ENCODE assay signal across 17 mouse cellular contexts in genomic region chr12:111409583-111409982, GRCm38 (mm10). TPM values are rescaled to one million over a fixed set of nuclear protein-coding genes. Genes with fewer than 3 reads are reported as not detected.
A peak's percentile ranks its signal among the peaks of the same experiment; 100 is the strongest.
DNase-seq lines count a peak whose midpoint lies in the region; ATAC-seq and TF ChIP-seq lines count a peak whose summit lies in the region.
"Had no signal": no experiment of that assay in that cellular context is flagged by ENCODE, and none has a peak within 500 bp of the region (broad histone marks: within the 10 kb centered on the region; RNA-seq: fewer than 3 reads in every experiment).

No protein-coding gene starts in this region.

- no peak overlapping the region; the same call in 1 of the 2 replicates for H3K4me3 ChIP-seq in midbrain, embryonic 10.5 days
- no peak overlapping the region for H3K4me3 ChIP-seq in midbrain, embryonic 11.5 days (ENCODE audit: low read depth, low read length)
- H3K4me3 ChIP-seq in forebrain, embryonic 14.5 days (ENCODE audit: low read depth, low read length), result no peak overlapping the region
- no peak overlapping the region for H3K4me3 ChIP-seq in midbrain, postnatal 0 days (ENCODE audit: low read depth, low read length)
- H3K4me3 ChIP-seq in heart, embryonic 12.5 days, result no peak overlapping the region
- H3K4me3 ChIP-seq: heart, embryonic 10.5 days; limb, embryonic 13.5 days had no signal

- 0 out of 2 replicates have a peak, but pooled peaks have one; percentile 16 for TF ChIP-seq CTCF in midbrain, postnatal 0 days (IDR thresholded peaks at IDR 0.05)

- WGBS in midbrain, embryonic 10.5 days, result 16% methylated on average over 5 of the region's 5 CpGs
- 10% methylated on average over 5 of the region's 5 CpGs for WGBS in midbrain, embryonic 11.5 days
- WGBS in forebrain, embryonic 14.5 days, result 6% methylated on average over 5 of the region's 5 CpGs
- WGBS in midbrain, postnatal 0 days, result 7% methylated on average over 5 of the region's 5 CpGs
- 45% methylated on average over 5 of the region's 5 CpGs for whole genome bisulfite sequencing in heart, embryonic 12.5 days

- H3K9ac ChIP-seq in midbrain, embryonic 11.5 days (ENCODE audit: low read length), result no peak overlapping the region
- no peak overlapping the region for H3K9ac ChIP-seq in forebrain, embryonic 14.5 days (ENCODE audit: low read length)
- H3K9ac ChIP-seq in midbrain, postnatal 0 days (replicated peaks; ENCODE audit: low read length, poor library complexity, severe bottlenecking), result no peak overlapping the region
- no peak overlapping the region for H3K9ac ChIP-seq in heart, embryonic 12.5 days
- H3K9ac ChIP-seq: limb, embryonic 13.5 days had no signal

- 0 out of 2 replicates have a peak overlapping the region, but pooled peaks have one; percentile 9 for H3K27ac ChIP-seq in midbrain, embryonic 10.5 days (replicated peaks)
- no peak overlapping the region for H3K27ac ChIP-seq in midbrain, embryonic 11.5 days (ENCODE audit: low read depth, low read length)
- H3K27ac ChIP-seq in forebrain, embryonic 14.5 days (ENCODE audit: low read depth, low read length), result no peak overlapping the region
- H3K27ac ChIP-seq in midbrain, postnatal 0 days (ENCODE audit: low read depth, low read length), result peak overlapping the region; percentile 39; the same call in 1 of the 2 replicates
- H3K27ac ChIP-seq in heart, embryonic 12.5 days (ENCODE audit: poor library complexity, severe bottlenecking), result no peak overlapping the region
- H3K27ac ChIP-seq: heart, embryonic 10.5 days; limb, embryonic 13.5 days had no signal

- peak; percentile 26 to 28 for DNase-seq in cerebellum, adult 18-20 months
- DNase-seq in cerebellum, adult 8-10 months, result no peak
- no peak for DNase-seq in midbrain, embryonic 10.5 days (ENCODE audit: low spot score)
- no peak for DNase-seq in midbrain, embryonic 11.5 days (ENCODE audit: low spot score, missing footprints)
- DNase-seq in forebrain, embryonic 14.5 days (ENCODE audit: low spot score), result peak; percentile 72
- DNase-seq in midbrain, postnatal 0 days (ENCODE audit: low spot score), result peak; percentile 81
- no peak for DNase-seq in urinary bladder, adult 18-20 months (ENCODE audit: low spot score in 2 of 2)
- DNase-seq: adrenal gland, postnatal 10 days; gastrocnemius, postnatal 14 days; kidney, adult 8-10 months; lung, postnatal 4 days had no signal

- H3K36me3 ChIP-seq in midbrain, embryonic 10.5 days, result no peaks in the 10 kb centered on the region
- H3K36me3 ChIP-seq in midbrain, embryonic 11.5 days (ENCODE audit: control insufficient read depth, insufficient read depth, low read length), result no peaks in the 10 kb centered on the region
- H3K36me3 ChIP-seq in forebrain, embryonic 14.5 days (ENCODE audit: control insufficient read depth, insufficient read depth, low read length), result no peaks in the 10 kb centered on the region
- H3K36me3 ChIP-seq in midbrain, postnatal 0 days (ENCODE audit: insufficient read depth, low read length), result no peaks in the 10 kb centered on the region
- no peaks in the 10 kb centered on the region for H3K36me3 ChIP-seq in heart, embryonic 12.5 days
- H3K36me3 ChIP-seq: heart, embryonic 10.5 days; limb, embryonic 13.5 days had no signal

- H3K4me1 ChIP-seq in midbrain, embryonic 10.5 days, result peaks cover 38% of the 10 kb centered on the region
- no peaks in the 10 kb centered on the region; the same call in 1 of the 2 replicates for H3K4me1 ChIP-seq in midbrain, embryonic 11.5 days (ENCODE audit: control insufficient read depth, insufficient read depth, low read length)
- H3K4me1 ChIP-seq in forebrain, embryonic 14.5 days (ENCODE audit: control insufficient read depth, insufficient read depth, low read length), result peaks cover 14% of the 10 kb centered on the region; the same call in 1 of the 2 replicates
- H3K4me1 ChIP-seq in midbrain, postnatal 0 days (ENCODE audit: insufficient read depth, low read length), result peaks cover 21% of the 10 kb centered on the region; the same call in 1 of the 2 replicates
- peaks cover 37% of the 10 kb centered on the region for H3K4me1 ChIP-seq in heart, embryonic 12.5 days (replicated peaks)

- ATAC-seq in midbrain, embryonic 11.5 days (ENCODE audit: low FRiP score), result no peak
- peak; percentile 22; the same call in 1 of the 2 replicates for ATAC-seq in forebrain, embryonic 14.5 days
- 0 out of 2 replicates have a peak, but pooled peaks have one; percentile 24 for ATAC-seq in midbrain, postnatal 0 days (ENCODE audit: low FRiP score)
- ATAC-seq in heart, embryonic 12.5 days (ENCODE audit: insufficient number of reproducible peaks, low FRiP score), result no peak

- no peaks in the 10 kb centered on the region for H3K9me3 ChIP-seq in midbrain, embryonic 10.5 days (replicated peaks)
- no peaks in the 10 kb centered on the region for H3K9me3 ChIP-seq in midbrain, embryonic 11.5 days (ENCODE audit: control insufficient read depth, low read length)
- no peaks in the 10 kb centered on the region for H3K9me3 ChIP-seq in forebrain, embryonic 14.5 days (replicated peaks; ENCODE audit: control insufficient read depth, low read length)
- H3K9me3 ChIP-seq in midbrain, postnatal 0 days (ENCODE audit: low read length), result no peaks in the 10 kb centered on the region
- no peaks in the 10 kb centered on the region for H3K9me3 ChIP-seq in heart, embryonic 12.5 days (replicated peaks)
- H3K9me3 ChIP-seq: heart, embryonic 10.5 days; limb, embryonic 13.5 days had no signal

- H3K27me3 ChIP-seq in midbrain, embryonic 10.5 days (ENCODE audit: low read depth, poor library complexity, severe bottlenecking), result peaks cover 78% of the 10 kb centered on the region
- peaks cover 21% of the 10 kb centered on the region for H3K27me3 ChIP-seq in midbrain, embryonic 11.5 days (ENCODE audit: control insufficient read depth, insufficient read depth, low read length)
- H3K27me3 ChIP-seq in forebrain, embryonic 14.5 days (replicated peaks; ENCODE audit: control insufficient read depth, insufficient read depth, low read length), result peaks cover 15% of the 10 kb centered on the region; the same call in 1 of the 2 replicates
- H3K27me3 ChIP-seq in midbrain, postnatal 0 days (ENCODE audit: insufficient read depth, low read length), result 0 out of 2 replicates have a peak, but pooled peaks cover 9% of the 10 kb centered on the region
- peaks cover 58% of the 10 kb centered on the region for H3K27me3 ChIP-seq in heart, embryonic 12.5 days (replicated peaks)

- H3K4me2 ChIP-seq in midbrain, embryonic 11.5 days, result no peak overlapping the region
- no peak overlapping the region for H3K4me2 ChIP-seq in forebrain, embryonic 14.5 days (ENCODE audit: low read length)
- no peak overlapping the region for H3K4me2 ChIP-seq in midbrain, postnatal 0 days (ENCODE audit: low read depth, low read length, poor library complexity, severe bottlenecking)
- H3K4me2 ChIP-seq in heart, embryonic 12.5 days, result no peak overlapping the region
- H3K4me2 ChIP-seq: limb, embryonic 13.5 days had no signal

RNA-seq across cellular contexts. Expression of gene Lbhd2, which starts 3.0 kb away (rescaled TPM):
- not detected in 2 replicates for polyA plus RNA-seq in midbrain, embryonic 10.5 days (2016; fragmentation: Nextera tagmentation; extraction: Ambion mirVana)
- polyA plus RNA-seq in midbrain, embryonic 11.5 days (2014; fragmentation: Nextera tagmentation; extraction: Ambion mirVana), result not detected in 2 replicates
- 2.4 and 2.8 TPM in 2 replicates for polyA plus RNA-seq in forebrain, embryonic 14.5 days (2014; fragmentation: Nextera tagmentation; extraction: Ambion mirVana)
- 4.4 and 6.4 TPM in 2 replicates for total RNA-seq in midbrain, postnatal 0 days (2014; rRNA removed)
- 18.2 and 19.9 TPM in 2 replicates for polyA plus RNA-seq in midbrain, postnatal 0 days (2015; fragmentation: Nextera tagmentation; extraction: Ambion mirVana)
- 0.31 TPM in 1 of 2 replicates, not detected in the other for polyA plus RNA-seq in heart, embryonic 12.5 days (2016; fragmentation: Nextera tagmentation; extraction: Ambion mirVana)
- total RNA-seq: gastrocnemius, postnatal 14 days; hematopoietic stem cell, adult 5-6 weeks had no signal
- polyA plus RNA-seq: embryonic facial prominence, embryonic 11.5 days; liver, embryonic 16.5 days had no signal

RNA-seq across cellular contexts. Expression of gene Exoc3l4, which starts 7.2 kb away (rescaled TPM):
- 3.7 and 4.3 TPM in 2 replicates for polyA plus RNA-seq in midbrain, embryonic 10.5 days (2016; fragmentation: Nextera tagmentation; extraction: Ambion mirVana)
- polyA plus RNA-seq in midbrain, embryonic 11.5 days (2014; fragmentation: Nextera tagmentation; extraction: Ambion mirVana), result 2.3 and 2.9 TPM in 2 replicates
- polyA plus RNA-seq in forebrain, embryonic 14.5 days (2014; fragmentation: Nextera tagmentation; extraction: Ambion mirVana), result 2.2 and 2.7 TPM in 2 replicates
- 2.4 and 3.3 TPM in 2 replicates for total RNA-seq in midbrain, postnatal 0 days (2014; rRNA removed)
- 1.7 and 2.8 TPM in 2 replicates for polyA plus RNA-seq in midbrain, postnatal 0 days (2015; fragmentation: Nextera tagmentation; extraction: Ambion mirVana)
- polyA plus RNA-seq in heart, embryonic 12.5 days (2016; fragmentation: Nextera tagmentation; extraction: Ambion mirVana), result 8.5 and 10.1 TPM in 2 replicates

RNA-seq across cellular contexts. Expression of gene Cdc42bpb, which starts 32.1 kb away (rescaled TPM):
- 31.4 and 32.0 TPM in 2 replicates for polyA plus RNA-seq in midbrain, embryonic 10.5 days (2016; fragmentation: Nextera tagmentation; extraction: Ambion mirVana)
- polyA plus RNA-seq in midbrain, embryonic 11.5 days (2014; fragmentation: Nextera tagmentation; extraction: Ambion mirVana), result 28.1 and 28.2 TPM in 2 replicates
- 28.8 and 34.6 TPM in 2 replicates for polyA plus RNA-seq in forebrain, embryonic 14.5 days (2014; fragmentation: Nextera tagmentation; extraction: Ambion mirVana)
- total RNA-seq in midbrain, postnatal 0 days (2014; rRNA removed), result 190 and 259 TPM in 2 replicates
- 35.4 and 36.4 TPM in 2 replicates for polyA plus RNA-seq in midbrain, postnatal 0 days (2015; fragmentation: Nextera tagmentation; extraction: Ambion mirVana)
- polyA plus RNA-seq in heart, embryonic 12.5 days (2016; fragmentation: Nextera tagmentation; extraction: Ambion mirVana), result 33.5 and 38.2 TPM in 2 replicates

RNA-seq across cellular contexts. Expression of gene Tnfaip2, which starts 32.7 kb away (rescaled TPM):
- polyA plus RNA-seq in midbrain, embryonic 10.5 days (2016; fragmentation: Nextera tagmentation; extraction: Ambion mirVana), result 1.6 and 2.4 TPM in 2 replicates
- 1.1 and 2.3 TPM in 2 replicates for polyA plus RNA-seq in midbrain, embryonic 11.5 days (2014; fragmentation: Nextera tagmentation; extraction: Ambion mirVana)
- 0.28 and 1.1 TPM in 2 replicates for polyA plus RNA-seq in forebrain, embryonic 14.5 days (2014; fragmentation: Nextera tagmentation; extraction: Ambion mirVana)
- total RNA-seq in midbrain, postnatal 0 days (2014; rRNA removed), result 1.5 and 3.8 TPM in 2 replicates
- 0.38 and 0.49 TPM in 2 replicates for polyA plus RNA-seq in midbrain, postnatal 0 days (2015; fragmentation: Nextera tagmentation; extraction: Ambion mirVana)
- 7.4 and 12.0 TPM in 2 replicates for polyA plus RNA-seq in heart, embryonic 12.5 days (2016; fragmentation: Nextera tagmentation; extraction: Ambion mirVana)

Comparison
In these comparisons a context has a peak if more than half of its experiments do, and no peak if none do; other contexts are left out.
1. DNase-seq: peak in cerebellum, adult 18-20 months (2 of 2), forebrain, embryonic 14.5 days (single experiment) and midbrain, postnatal 0 days (single experiment); none in cerebellum, adult 8-10 months (single experiment), midbrain, embryonic 10.5 days (single experiment), midbrain, embryonic 11.5 days (single experiment) and urinary bladder, adult 18-20 months (0 of 2).
2. H3K27ac ChIP-seq: peak in midbrain, embryonic 10.5 days (single experiment) and midbrain, postnatal 0 days (single experiment); none in midbrain, embryonic 11.5 days (single experiment), forebrain, embryonic 14.5 days (single experiment) and heart, embryonic 12.5 days (single experiment).
3. ATAC-seq: peak in forebrain, embryonic 14.5 days (single experiment) and midbrain, postnatal 0 days (single experiment); none in midbrain, embryonic 11.5 days (single experiment) and heart, embryonic 12.5 days (single experiment).